Mouse (Mus musculus): Measurements from ENCODE around the gene Cdca7.

DNA sequence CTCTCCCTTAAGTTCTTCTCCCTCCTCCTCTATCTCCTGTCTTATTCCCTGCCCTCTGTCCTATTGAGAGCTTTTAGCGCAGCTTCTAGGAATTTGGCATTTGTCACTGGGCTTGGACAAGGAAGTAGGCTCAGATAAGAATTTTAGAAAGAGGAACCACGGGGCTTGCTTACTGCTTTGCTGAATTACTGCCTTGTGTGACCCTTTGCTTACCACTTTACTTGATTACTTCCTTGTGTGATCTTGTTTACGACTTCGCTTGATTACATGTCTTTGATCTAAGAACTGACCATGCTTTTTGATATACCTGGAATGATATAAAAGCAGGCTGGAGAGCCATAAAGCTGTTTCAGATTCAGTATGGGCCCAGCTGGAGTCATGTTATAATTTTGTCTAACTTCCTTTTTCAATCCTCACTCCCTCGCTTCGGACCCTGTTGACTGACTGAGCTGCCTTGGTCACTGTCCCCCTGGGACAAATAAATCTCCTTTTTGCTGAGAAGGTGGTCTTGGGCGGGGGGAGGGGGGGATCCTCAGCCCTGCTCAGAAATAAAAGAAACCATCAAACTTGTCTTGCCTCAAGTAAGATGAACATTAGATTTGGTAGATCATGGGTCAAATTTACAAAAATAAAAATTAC is 11.5 kb upstream of the Cdca7 start:
- TF ChIP-seq CTCF (IDR thresholded peaks at IDR 0.05; ENCODE audit: control insufficient read depth, insufficient read depth, low read length) (no peak), POLR2A (IDR thresholded peaks at IDR 0.05; ENCODE audit: borderline replicate concordance, control insufficient read depth, low read depth, low read length) (no peak)

Data from bone marrow, adult 2 months (tissue).